Mouse (Mus musculus) kidney, adult 9 months (tissue): ENCODE measurements around the gene Serpina11.
"Not testable (repeated sequence)": the region's sequence is repeated elsewhere in the genome, so short reads cannot be mapped to it uniquely, and the experiment has no call there.

Experiments
- DNase-seq: peaks from one replicate; pipeline ENCODE4 v3.0.0; 2022

Gene Serpina11

DNA sequence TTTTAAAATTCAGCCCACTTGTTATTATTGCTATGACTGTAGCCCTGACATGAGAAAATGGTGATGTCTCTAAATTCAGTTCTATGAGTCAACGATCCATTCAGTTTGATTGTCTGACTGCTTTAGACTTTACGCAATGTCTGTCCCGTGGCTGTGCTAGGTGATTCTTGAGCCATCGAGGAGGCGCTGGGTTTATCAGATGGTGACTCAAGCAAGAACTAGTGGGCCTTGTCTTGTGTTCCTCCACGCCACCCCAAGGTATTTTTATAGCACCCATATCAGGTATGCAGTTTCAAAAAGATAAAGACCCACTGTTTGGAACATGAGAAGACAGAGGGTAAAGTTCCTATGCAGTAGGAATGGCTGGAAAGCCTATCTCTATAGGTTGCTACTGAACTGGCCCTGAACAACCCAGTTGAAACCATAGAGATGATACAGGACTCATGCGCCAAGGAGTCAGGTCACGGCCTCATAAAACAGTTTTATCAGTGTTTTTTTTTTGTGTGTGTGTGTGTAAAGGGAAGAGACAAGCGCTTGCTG lies 20.1 kb downstream of the Serpina11 start:
- no peak for DNase-seq

DNA sequence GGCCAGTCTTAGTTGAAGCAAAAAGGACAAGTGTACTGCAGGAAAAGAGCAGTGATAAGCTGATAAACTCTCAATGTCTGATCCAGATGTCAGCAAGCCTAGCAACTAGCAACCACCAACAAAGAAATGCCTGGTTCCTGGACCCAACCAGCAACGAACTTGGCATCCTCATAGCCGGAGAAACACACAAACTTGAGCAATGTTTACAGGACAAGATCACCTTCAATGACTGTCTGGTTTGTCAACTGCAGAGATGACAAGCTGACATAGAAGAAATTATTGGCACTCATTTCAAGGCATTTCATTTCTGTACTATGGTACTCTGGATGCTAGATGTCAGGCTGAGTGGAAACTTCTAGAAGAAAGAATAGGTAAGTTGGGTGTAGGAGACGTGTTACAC lies 23.0 kb downstream of the Serpina11 start:
- DNase-seq = no peak

DNA sequence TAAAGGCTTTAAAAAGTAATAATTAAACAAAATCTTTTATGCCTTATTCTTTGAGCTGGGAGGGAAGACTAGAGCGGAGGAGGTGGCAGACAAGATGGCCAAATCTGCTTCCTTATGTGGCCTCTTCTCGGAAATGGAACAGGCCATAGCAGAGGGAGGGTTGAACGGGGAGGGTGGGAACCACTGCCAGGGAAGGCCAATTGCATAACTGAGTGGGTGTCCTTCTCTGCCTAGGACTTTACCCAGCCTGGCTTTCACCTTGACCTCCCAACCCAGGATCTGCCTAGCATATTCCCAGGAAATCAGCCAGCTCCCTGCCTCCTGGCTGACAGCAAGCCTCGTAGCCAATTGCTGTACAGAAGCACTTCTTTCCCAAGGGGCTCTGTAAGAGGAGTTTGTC lies 26.5 kb downstream of the Serpina11 start:
- DNase-seq = peak; percentile 24

DNA sequence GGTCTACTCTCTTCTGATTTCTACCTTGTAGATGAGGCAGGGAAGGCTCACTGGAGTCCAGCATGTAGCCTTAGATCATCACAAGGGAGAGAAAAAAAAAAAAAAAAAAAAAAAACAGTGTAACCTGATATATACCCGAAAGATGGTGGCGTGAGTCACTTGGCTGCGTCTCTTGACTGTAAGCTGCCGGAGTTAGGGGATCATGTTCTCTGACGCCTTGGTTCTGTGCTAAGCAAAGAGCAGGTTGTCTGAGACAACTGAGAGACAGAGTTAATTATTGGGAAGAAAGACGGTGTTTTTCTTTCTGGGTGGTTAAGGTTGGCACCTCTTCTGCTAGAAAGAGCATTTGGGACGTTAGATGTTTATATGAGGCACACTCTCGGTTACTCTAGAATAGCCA lies 26.9 kb downstream of the Serpina11 start:
- DNase-seq = no peak

DNA sequence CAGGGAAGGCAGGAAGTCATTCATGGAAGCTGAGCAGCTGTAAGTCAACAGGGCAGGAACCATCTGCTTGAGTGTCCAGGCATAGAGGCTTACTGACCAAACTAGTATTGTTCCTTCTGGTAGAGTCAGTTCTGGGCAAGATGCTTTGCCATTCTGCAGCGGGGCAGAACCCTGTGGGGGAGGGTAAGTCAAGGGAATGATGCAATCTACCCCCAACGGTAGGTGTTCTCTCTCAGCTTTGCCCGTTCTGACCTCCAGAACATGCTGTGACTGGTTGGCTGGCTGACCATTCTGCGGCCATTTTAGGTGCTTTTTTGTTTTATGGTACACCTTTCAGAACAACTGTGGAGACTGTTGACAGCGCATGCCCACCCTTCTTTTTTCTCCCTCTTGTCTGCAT lies 27.4 kb downstream of the Serpina11 start:
- peak; percentile 5 for DNase-seq

DNA sequence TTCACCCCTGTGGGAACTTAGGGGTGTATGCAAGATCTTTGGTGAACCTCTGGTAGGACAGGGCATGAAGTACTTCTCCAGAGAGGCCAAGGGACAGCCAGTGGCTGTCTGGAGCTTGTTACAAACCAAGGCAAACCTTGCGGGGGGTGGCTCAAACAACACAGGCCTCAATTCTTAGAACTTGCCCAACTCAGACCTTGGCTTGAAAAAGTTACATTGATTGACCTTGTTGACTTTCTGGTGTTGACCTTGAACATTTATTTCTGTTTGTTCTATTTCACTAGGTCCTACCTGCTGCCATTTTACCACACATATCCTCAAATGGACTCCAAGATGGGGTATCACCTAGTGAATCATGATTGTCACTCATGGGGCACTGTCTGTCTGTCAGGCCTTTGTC lies 28.0 kb downstream of the Serpina11 start:
- no peak for DNase-seq

DNA sequence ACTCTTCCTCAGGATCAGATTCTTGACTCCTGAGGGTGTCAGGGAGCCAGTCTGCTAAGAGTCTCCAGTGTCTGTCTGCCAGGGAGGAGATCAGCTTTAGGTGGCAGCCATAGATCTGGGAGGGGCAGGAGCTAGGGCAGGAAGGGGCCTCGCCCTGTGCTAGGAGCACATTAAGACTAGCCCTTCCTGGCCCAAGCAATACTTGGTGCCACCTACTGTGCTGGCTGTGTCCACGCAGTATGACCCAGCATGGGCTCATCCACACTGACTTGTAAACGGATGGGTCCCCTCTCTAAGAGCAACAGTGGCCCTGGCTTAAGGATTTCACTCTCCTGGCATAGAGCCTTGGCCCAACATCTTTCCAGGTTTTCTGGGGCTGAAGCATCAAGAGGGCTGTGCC lies 31.0 kb downstream of the Serpina11 start, which contains the start of gene Serpina1e:
TSS of gene Serpina1e (minus strand) at position 178 of the 400 bp plus-strand sequence.
- no peak for DNase-seq

DNA sequence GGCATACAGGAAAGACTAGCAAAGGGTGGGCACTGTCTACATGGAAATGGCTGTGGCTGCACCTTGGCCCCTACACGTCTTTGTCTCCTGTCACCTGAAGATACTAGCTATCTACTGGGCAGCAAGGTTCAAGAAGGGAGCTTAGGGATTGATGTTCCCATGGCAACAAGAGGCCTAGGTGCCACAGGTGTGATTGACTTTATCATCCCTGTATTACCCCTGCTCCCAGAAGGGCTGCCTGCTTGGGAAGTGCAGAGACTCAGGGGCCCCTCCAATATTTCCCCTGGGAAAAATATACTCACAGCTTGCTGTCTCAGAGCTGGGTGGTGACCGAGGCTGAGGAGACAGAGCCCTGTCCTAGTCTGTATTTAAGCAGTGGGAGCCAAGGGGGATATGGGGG lies 33.2 kb downstream of the Serpina11 start:
- DNase-seq = not testable (repeated sequence)

DNA sequence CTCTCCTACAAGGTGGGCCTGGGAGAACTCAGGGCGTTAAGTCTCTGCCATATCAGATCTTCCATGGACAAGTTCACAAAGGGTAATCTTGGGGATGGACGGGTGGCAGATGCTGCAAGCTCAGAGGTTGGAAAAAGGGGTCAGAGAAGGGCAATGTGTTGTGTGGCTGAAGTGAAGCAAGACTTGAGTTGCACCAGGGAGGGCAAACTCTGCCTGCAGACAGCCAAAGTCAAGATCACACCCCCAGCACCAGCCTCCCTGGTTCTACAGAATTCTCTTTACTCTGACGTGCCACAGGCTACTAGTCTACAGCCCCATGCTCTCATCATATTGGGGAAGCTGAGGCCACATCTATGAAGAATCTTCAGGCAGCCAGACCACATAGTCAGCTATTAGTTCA lies 36.8 kb downstream of the Serpina11 start:
- not testable (repeated sequence) for DNase-seq

DNA sequence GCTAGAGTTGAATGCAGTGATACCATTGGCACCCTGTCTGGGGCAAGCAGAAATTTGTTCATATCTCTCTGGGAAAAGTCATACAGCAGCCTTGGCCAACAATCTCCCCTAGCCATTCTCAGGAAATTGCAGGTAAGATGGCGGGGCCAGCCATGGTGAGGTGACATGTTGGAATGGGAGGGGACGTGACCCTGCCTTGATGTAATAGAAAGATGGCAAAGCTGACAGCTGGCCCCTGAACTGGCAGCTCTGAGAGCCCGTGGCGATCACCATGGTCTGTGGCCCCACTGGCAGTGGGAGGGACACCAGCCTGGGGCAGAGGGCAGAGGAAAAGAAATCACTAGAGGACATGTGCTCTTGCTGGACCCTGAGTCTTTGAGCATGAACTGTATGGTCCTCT lies 43.5 kb downstream of the Serpina11 start:
- no peak for DNase-seq
